Mouse (Mus musculus): ENCODE data around the gene Gm28308.

Gm28308 gene

DNA sequence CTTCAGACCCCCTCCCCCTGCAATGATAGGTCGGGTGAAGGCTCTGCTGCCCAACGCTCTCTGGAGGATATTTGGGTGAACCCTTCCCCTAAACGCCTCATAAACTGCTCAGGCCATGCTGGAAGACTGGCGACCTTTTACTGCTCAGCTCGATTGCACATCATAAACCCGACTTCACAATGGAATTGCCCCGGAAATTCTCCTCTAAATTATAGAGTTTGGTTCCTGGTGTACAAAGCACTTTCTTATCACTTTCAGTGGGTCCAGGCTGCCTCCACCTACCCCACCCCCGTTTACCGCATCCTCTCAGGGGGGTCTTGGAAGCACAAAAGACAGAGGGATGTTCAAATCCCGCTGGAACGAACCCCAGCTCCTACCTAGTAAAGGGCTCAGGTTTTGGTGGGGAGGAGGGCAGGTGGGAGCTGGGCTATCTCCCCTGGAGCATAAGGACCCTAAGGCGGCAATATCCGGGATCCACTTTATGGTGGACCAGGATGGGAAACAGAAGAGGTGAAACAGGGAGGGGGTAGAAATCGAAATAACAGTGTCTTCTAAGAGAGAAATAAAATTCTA is 5.6 kb upstream of the Gm28308 start:
- DNase-seq: no peak

- DNase-seq: no peak
Observed at GRCm38 (mm10) chr6:52217895-52218642, 4.9 kb upstream of the Gm28308 start.

GRCm38 (mm10) chr6:52217459-52217768 is 4.3 kb upstream of the Gm28308 start:
- DNase-seq: peak; percentile 72

DNA sequence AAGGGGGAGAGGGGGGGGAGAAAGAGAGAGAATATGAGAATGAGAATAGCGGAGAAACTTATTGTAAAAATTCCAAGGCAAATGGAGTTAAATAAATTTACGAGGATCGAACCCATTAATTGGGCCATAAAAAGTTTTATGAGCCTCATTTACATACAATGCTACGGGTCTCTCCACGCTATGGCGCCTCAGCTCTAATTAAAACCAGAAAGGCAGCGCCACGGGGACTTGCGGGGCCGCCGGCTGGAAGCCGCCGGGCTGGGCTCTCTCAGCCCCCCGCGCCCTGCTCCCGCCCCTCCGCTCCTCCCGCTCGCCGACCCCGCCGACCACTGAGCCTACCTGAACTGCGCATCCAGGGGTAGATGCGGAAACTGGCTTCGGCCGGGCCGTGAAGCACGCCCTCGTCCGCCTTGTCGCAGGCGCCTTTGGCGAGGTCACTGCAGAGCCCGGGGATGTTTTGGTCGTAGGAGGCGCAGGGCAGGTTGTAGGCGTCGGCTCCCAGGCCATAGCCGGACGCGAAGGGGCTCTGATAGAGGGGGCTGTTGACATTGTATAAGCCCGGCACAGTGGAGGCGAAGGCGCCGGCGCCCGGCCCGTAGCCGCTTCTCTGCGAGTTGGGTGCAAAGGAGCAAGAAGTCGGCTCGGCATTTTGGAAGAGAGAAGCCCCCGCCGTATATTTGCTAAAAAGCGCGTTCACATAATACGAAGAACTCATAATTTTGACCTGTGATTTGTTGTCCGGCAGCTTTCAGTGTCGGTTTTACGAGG is 3.7 kb upstream of the Gm28308 start:
- DNase-seq: no peak

DNA sequence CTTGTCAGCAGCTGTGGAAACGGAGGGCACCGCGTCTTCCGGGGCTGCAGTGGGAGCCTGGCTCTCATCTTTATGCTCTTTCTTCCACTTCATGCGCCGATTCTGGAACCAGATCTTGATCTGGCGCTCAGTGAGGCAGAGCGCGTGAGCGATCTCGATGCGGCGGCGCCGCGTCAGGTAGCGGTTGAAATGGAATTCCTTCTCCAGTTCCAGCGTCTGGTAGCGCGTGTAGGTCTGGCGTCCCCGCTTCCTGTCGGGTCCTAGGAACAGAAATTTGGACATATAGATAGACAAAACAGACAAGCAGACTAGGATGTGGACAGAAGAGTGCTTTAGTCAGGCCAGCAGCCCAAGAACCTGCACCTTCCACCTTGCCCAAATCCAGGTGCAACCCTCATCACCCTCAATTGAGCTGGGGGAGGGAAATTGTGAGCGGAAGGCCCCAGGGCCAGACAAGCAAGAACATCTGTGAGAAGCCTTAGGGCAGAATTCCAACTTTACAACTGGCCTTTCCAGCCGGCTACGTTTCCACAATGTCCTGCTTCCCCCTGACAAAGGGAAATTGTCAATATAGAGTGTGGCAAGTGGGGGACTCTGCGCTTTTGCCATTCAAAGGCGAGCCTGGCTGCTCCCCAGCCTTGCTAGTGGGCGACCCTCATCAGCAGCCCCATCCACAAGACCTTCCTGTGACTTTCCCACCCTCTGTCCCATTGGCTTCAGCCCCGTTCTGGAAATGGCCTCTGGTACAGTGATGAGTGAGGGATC is 2.8 kb upstream of the Gm28308 start:
- DNase-seq: no peak

GRCm38 (mm10) chr6:52215070-52215469 is 1.9 kb upstream of the Gm28308 start:
- DNase-seq: no peak

DNA sequence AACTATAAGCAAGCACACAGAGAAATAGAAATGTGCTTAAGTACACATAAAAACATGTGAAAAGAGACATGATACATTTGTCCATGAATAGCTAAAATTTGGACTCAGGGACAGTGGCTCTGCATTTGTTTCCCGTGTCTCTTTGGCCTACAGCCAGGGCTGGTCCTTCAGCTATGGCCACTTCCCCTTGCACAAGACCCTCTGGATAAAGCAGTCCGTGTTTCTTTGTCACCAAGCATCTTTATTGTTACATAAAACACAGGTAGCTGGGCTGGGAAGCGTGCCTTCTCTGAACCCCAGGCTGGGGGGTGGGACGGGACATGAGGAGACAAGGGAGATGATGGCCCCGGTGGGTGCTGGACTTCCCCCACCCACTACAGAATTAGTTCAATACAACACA is 1.1 kb upstream of the Gm28308 start:
- DNase-seq: no peak

DNA sequence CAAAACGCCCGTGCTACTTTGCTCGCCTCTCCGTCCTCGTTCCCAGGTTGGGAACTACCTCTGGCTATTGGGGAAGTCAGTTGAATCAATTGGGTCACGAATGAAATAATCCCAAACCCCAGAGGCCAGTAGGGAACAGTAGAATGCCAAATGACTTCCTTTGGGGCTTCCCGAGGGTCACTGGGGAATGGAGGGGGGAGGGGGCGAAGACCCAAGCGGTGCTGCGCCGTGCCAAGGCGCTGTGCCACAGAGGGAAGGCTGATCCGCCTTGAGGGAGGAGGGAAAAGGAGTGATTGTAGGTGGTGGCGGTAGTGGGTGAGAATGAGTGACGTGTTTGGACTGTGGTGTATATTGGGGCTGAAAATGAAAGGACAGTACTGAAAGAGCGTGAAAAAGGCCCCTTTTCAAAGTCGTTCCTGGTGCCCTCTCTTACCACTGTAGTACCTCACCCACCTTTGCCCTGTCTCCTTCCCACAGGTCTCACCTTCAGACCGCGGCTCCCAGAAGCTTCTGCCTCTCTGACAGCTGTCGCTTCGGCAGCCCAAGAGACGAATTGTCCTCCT is 502 bp downstream of the Gm28308 start:
- DNase-seq: no peak

GRCm38 (mm10) chr6:52211961-52212360 is 1.2 kb downstream of the Gm28308 start:
- DNase-seq: no peak

GRCm38 (mm10) chr6:52211170-52211935 is 1.8 kb downstream of the Gm28308 start:
- peak; percentile 87 for DNase-seq

- no peak for DNase-seq
Observed at GRCm38 (mm10) chr6:52209685-52210046, 3.5 kb downstream of the Gm28308 start.

GRCm38 (mm10) chr6:52208868-52209684 is 4.1 kb downstream of the Gm28308 start:
- no peak for DNase-seq

- no peak for DNase-seq
Observed at GRCm38 (mm10) chr6:52208072-52208867, 4.9 kb downstream of the Gm28308 start, which contains the start of gene Hoxa6. Gene Hoxa6, minus strand, starts transcription at chr6:52208722.

DNA sequence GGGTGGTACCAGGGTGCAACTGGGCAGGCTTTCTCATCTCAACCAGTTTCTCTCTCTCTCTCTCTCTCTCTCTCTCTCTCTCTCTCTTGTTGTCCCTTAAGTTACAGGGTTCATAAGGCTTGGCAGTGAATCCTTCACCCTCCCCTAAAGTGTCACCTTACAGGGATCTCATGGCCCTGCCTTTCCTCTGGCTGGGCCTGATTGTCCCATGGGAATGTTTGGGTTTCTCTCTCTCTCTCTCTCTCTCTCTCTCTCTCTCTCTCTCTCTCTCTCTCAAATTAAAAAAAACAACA is 5.5 kb downstream of the Gm28308 start:
- no peak for DNase-seq

DNA sequence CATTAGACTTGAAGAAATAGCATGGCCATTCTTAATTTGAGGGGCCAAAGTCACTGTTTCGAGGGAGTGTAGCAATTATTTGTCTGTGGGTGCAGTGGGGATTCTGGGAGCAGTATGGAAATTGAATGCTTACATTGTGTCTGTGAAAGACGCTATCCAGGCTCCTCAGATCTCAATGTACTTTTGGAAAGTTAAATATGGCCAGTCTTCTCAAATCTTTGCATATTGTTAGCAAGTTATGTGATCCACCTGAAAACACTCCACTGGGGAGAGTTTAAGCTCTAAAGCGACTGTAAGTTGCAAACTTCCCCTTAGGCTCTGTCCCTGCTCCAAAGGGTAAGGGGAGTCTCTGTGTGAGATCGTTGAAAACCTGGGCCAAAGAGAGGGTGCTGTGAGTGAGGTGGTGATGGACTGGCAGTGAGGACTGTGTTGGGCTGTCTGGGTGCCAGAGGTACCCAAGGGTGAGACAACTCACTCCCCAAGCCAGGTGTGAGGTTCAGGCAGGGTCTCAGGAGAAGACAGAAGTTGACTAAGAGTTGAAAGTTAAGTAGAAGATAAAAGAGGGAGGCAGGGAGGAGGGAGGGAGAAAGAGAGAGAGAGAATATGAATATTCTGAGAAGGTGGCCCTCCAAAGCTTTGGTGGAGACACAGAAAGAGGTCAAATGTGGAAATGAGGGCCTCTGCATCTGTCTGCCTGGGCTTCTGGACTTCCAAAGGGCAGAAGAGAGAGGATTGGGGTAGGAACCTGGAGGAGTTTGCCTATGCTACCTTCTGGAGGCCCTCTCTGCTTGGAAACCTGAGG is 6.1 kb downstream of the Gm28308 start:
- DNase-seq: no peak

- DNase-seq: no peak
Observed at GRCm38 (mm10) chr6:52205638-52206621, 7.2 kb downstream of the Gm28308 start.

DNA sequence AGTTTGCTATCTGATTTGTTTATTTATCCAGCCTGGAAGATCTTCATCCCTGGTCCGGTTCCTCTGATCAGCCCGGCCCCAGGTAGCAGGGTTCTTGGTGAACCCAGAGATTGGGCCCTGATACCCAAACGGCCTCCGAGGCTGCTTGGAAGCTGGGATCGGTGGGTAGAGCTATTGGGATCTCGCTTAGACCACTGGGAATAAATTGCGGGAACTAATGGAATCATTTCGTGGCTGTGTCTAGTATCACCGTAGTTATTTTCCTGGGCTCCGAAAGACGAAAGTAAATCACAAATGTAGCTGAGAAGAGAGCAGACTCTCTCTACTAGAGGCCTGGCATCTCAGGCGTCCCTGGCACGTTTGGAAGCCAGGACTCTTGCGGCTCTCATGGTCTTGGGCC is 7.9 kb downstream of the Gm28308 start:
- no peak for DNase-seq

- no peak for DNase-seq
Observed at GRCm38 (mm10) chr6:52204050-52204752, 8.9 kb downstream of the Gm28308 start, which contains the start of gene Hoxa5. Gene Hoxa5, minus strand, starts transcription at chr6:52204587.

Measured in thymus, postnatal 4 days (tissue).